Mouse (Mus musculus): ENCODE data around the gene Stab2. TPM values are rescaled to one million over a fixed set of nuclear protein-coding genes. Genes with fewer than 3 reads are reported as not detected.

The Stab2 gene
- total and polyA plus RNA-seq, 3 experiments: 0.28 to 0.45 (median 0.29) TPM

DNA sequence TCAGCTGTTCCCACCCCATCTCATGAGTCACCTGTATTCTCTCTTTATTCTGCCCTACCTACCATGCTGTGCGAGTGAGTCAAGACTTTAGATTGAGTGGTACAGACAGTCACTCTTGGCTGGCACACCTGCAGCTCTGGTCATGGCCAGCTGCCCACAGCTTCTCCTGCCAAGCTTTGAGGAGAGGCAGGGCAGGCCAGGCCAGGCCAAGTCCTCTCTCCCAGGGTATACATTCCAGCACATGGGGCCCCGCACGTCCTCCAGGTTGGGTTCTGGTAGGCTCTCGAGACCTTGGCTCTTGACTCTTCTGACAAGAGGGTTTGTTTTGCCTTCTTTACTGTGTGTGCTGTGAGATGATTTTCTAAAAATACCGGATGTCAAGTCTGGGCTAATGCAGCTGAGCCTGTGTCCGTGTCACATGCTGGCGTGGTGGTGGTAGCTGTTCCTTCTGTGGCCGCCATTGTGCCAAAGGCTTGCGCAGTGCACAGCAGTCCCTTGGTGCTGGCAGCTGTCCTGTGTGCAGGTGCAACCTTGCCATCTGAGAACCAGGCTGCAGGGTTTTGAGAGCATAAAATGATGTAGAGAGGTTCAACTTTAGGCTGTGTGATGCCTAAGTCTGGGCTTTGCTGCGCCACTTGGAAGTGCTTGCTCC lies 181.8 kb downstream of the Stab2 start:
- DNase-seq: peak; percentile 62

DNA sequence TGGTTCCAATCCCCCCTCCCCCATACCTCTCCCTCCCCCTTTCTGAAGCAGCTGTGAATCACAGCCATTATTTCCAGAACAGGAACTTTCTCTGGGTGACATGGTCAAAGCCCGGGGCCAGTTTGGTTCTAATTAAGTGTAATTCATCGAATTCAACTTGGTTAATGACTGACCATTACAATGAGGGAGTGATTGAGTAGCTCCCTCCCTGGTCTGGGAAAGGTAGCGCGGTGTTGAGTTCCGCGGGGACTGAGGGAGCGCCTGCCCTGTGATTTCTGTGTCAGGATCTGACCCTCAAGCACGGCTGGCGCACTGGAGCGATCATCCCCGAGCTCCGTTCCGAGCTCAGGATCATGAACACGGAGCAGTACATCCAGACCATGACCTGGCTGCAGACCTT lies 183.0 kb downstream of the Stab2 start:
- DNase-seq: no peak

DNA sequence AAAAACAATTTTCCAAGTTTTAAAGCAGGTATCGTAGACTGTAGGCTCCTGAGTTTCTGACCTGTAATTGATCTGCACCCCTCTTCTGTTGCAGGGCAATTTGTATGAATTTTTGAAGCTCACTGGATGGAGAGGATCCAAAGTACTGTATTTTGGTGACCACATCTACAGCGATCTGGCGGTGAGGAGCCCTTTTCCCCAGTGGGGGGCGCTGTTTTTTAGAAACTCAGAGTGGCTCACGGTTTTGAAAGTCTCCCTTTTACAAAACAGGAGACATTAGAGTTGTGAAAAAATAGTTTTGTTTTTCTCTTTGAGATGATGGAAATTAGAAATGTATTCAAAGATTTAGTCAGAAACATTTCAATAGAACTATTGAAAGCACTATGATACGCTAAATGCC lies 183.7 kb downstream of the Stab2 start:
- no peak for DNase-seq

DNA sequence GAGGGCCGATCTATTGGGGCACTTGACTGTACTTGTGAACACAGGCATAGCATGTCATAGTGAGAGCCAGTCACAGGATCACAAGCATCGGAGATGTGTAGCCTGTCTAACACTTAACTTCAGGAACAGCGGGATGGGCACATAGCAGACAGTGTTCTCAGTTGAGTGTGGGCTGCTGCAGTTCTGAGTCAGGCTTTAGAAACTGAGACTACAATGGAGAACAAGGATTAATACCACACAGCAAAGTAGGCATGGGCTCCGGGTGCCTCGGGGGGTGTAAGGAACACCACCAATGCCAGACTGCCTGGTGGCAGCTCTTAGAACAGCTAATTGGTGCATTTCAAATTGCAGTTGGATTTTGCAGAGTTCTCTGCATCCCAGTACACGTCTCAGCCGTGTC lies 186.8 kb downstream of the Stab2 start:
- DNase-seq: no peak

GRCm38 (mm10) chr10:86819649-86820165 lies 188.1 kb downstream of the Stab2 start:
- no peak for DNase-seq

GRCm38 (mm10) chr10:86815133-86815532 lies 192.7 kb downstream of the Stab2 start:
- no peak for DNase-seq

DNA sequence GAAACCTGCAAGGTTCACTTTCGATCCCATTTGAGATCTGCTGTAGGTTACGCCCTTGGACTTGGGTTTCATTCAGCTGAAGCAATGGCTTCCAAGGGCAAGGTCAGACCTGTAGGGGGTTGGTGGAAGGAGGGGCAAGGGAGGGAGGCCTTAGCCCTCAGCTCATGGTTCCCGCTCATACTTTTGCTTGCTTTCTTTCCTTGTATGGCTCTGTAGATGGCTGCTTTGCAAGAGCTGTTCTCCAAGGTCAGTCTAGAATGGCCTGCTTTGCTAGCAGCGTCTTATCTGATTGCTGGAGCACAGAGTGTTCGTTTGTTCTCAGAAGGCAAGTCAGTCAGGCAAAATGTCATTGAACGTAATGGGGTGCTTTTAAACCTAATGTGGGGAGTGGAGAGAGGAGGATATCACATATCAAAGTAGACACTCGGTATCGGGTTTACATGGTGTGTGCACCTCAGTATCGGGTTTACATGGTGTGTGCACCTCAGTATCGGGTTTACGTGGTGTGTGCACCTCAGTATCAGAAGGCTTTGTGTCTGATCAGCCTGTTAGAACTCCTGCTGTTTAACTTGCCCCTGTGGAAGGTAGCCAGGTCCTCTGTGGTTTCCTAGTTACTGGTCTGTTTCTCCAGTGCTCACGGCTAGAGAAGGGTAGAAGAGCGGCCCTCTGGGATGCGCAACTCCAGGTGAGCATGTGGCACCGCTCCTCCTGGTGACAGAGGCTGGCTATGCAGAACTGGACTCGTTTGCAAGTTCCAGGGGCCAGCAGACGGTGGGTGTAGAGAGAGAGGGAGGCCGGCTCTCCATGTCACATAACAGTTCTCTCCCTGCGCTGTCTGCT lies 193.3 kb downstream of the Stab2 start:
- peak; percentile 71 for DNase-seq

DNA sequence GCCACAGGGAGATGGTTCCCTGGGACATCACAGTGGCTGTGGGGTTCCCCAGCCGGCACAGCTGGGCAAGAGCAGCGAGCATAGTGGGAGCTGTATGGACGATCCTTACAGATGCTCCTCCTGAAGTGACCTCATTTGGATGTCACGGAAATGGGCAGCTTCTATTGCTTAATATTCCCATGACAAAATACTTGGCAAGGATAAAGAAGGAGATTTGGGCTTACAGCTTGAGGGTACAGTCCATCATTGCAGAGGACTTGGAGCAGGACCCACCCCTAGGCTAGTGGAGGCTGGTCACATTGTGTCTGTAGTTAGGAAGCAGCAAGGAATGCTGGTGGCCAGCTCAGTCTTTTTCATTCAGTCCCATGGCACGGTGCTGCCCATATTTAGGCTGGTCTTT lies 197.2 kb downstream of the Stab2 start:
- no peak for DNase-seq

DNA sequence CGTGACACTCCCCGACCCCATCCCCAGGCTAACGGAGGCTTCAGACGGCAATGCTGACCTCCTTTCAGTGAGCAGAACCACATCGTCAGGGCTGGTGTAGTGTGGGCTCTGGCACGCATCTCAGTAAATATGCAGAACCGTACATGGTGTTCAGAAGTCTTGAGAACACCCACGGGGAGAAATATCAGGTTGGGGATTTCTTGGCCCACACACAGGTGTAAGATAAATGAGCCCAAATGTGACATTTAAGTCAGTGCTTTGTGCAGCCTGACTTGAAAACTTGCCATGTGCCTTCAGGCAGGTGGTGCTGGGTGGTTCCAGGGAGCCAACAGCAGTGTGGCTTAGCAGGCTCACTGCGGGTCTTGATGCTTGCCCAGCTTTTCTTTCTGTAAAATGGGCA lies 197.8 kb downstream of the Stab2 start:
- no peak for DNase-seq

DNA sequence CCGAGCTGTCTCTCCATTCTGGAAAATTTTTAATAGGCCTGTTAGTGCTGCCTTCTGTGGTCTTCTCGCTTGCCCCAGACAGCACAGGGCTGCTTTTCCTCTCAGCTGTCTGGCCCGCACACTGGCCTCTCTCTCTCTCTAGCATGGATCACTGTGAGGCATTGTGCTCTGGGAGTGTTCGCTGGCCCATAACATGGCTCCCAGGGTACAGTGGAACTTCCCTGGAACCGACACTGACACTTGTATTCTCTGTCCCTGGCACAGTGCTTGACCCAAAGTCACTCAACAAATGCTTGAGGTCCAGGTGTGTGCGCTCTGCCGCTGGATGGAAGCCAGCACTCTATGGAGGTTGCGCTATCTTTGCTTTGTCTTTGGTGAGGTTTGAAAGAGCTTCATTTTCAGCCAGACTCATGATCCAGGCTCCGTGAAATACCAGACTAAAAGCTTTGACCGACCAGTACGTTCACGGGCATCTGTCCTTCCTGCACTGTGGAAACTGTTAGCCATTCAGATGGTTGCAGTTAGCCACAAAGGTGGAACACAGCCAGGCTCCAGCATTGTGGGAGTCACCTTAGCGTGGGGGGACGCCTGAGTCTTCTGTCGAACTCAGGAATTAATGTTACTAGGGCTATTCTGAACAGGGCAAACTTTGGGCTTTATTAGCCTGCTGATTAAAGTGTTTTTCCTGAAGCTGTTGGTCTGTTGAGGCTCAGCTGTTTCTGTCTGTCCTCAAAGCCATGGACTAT lies 199.6 kb downstream of the Stab2 start:
- no peak for DNase-seq

DNA sequence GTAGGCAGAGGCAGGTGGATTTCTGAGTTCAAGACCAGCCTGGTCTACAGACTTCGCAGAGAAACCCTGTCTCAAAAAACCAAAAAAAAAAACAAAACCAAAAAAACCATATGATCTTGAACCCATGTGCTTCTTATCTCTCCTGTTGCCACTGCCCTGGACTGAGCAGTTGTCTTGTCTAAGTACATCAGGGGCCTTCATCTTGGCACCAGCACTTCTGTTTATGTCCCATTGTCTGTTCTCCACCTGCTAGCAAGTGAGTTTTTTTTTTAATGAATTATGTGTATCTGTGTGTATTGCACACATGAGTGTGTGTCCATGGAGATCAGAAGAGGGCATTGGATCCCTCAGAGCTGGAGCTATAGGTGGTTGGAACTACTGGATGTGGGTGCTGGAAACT lies 200.5 kb downstream of the Stab2 start:
- no peak for DNase-seq

DNA sequence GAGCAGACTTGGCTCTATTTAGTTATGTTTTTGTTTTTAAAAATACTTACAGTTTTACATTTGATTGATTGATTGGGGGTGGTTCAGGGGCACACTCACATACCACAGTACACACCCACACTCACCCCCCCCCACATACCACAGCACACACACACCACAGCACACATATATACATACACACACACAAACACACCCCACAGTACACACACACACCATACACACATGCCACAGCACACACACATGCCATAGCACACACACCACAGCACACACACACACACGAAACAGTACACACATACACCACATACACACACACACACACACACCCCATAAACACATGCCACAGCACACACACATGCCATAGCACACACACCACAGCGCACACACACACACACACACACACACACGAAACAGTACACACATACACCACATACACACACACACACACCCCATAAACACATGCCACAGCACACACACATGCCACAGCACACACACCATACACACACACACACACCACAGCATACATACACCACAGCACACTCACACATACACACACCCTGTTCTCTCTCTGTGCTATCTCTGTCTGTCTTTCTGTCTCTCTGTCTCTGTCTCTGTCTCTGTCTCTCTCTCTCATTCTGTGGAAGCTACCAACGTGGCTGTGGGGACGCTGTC lies 211.6 kb downstream of the Stab2 start:
- DNase-seq: no peak

DNA sequence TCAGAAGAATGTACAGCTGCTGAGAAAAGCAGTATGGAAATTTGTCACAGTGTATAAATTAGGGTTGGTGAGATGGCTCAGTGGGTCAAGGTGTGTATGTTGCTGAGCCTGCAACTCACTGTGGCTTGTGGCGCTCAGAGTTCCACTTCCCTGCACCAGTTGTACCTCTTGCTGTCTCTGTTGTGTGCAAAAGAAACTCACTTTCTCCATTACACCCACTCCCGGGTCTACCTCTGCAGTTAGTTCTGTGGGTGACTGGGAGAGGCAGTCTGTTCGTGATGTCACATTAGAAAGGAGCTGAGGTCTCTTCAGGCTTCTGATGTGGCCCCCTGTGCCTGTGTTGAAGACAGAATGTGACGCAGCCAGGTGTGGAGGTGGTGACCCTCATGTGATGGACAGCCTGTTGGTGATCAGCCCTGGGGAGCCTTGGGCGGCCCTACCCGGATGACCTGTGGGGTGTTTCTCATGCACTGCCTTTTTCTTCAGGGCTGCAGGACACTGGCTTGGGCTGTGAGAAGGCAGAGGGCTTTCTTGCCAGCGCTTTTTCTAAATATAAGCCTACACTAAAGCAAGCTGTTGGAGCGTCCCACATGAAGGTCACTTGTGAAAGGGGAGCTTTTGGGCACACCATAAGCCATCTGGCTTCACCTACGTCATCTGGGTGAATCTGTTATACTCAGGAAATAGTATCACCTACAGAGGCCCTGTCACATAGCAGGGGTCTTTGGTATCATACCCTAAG lies 212.9 kb downstream of the Stab2 start:
- DNase-seq: peak; percentile 37

GRCm38 (mm10) chr10:86794196-86794595 lies 213.6 kb downstream of the Stab2 start:
- DNase-seq: no peak

DNA sequence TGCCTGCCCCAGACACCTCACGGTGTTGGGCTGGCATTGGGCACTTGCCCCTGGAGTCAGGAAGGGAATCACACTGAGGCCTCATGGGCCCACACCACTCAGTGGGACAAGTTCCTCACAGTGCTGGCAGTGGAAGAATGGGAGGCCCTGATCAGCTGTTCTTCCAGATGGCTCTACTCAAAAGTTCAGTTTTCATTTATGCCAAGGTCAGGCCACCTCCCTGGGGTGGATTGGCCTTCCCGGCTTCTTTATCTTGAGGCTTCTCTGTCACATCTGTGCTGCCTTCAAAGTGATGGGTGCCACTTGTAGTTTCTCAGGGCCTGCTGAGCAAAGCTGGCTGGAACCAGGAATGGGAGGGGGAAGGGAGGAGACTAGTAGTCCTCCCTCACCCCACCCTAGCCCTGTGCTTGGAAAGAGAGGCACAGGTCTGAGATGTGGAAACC lies 214.3 kb downstream of the Stab2 start:
- peak; percentile 77 for DNase-seq

GRCm38 (mm10) chr10:86791507-86792184 lies 216.2 kb downstream of the Stab2 start:
- DNase-seq: peak; percentile 54

All from adrenal gland, adult 2 months (tissue).